Mouse (Mus musculus) MEL (cell line): Measurements from ENCODE around the gene Btbd3. TPM values are rescaled to one million over a fixed set of nuclear protein-coding genes. Genes with fewer than 3 reads are reported as not detected.

ENCODE experiments used
- DNase-seq: peaks from one replicate; pipeline ENCODE4 v3.0.0; 2011; ENCODE audit warnings: low read depth, low spot score
- H3K27ac ChIP-seq: 2 replicates; pipeline ENCODE4 v1.5.1; 2012; ENCODE audit warnings: low read depth, mild to moderate bottlenecking, control low read depth, low read length, moderate library complexity; ENCODE audit not compliant: control insufficient read depth
- H3K27me3 ChIP-seq, 2 experiments: fragments of 150-350 bp in 1 of 2; sonication (generic) in 1 of 2; 2 replicates each; pipeline ENCODE4 v1.6.1; 2012; ENCODE audit warnings: low read length in 2 of 2, mild to moderate bottlenecking in 2 of 2, improper control_type of control experiment in 1 of 2, moderate library complexity in 1 of 2; ENCODE audit not compliant: insufficient read depth in 2 of 2, control insufficient read depth in 1 of 2
- H3K36me3 ChIP-seq, 2 experiments: 2 replicates each; pipeline ENCODE4 v1.6.1; 2012 to 2014; ENCODE audit warnings: low read length in 2 of 2, improper control_type of control experiment in 1 of 2, inconsistent platforms in 1 of 2, mild to moderate bottlenecking in 1 of 2; ENCODE audit not compliant: insufficient read depth in 2 of 2, control insufficient read depth in 1 of 2
- H3K4me1 ChIP-seq, 2 experiments: fragments of 150-350 bp in 1 of 2; sonication (generic) in 1 of 2; 2 replicates each; pipeline ENCODE4 v1.6.1; 2012; ENCODE audit warnings: low read length in 2 of 2, improper control_type of control experiment in 1 of 2, mild to moderate bottlenecking in 1 of 2; ENCODE audit not compliant: insufficient read depth in 2 of 2, control insufficient read depth in 1 of 2
- H3K4me3 ChIP-seq, 2 experiments: fragments of 150-350 bp in 1 of 2; sonication (generic) in 1 of 2; 2 replicates each; pipeline ENCODE4 v1.5.1; 2012; ENCODE audit warnings: low read depth in 2 of 2, low read length in 2 of 2, mild to moderate bottlenecking in 2 of 2, moderate library complexity in 2 of 2, control low read depth in 1 of 2, improper control_type of control experiment in 1 of 2; ENCODE audit not compliant: control insufficient read depth in 1 of 2, insufficient read depth in 1 of 2
- H3K79me2 ChIP-seq: 2 replicates; pipeline ENCODE4 v1.6.1; 2012; ENCODE audit warnings: mild to moderate bottlenecking, low read length, moderate library complexity; ENCODE audit not compliant: control insufficient read depth, poor library complexity, insufficient read depth
- H3K9ac ChIP-seq: 2 replicates; pipeline ENCODE4 v1.6.1; 2012; ENCODE audit warnings: low read depth, mild to moderate bottlenecking, control low read depth, low read length, moderate library complexity; ENCODE audit not compliant: control insufficient read depth, poor library complexity, severe bottlenecking
- H3K9me3 ChIP-seq: fragments of 150-350 bp; sonication (generic); replicated peaks from 2 replicates; pipeline ENCODE4 v1.6.1; 2012; ENCODE audit warnings: mild to moderate bottlenecking, low read length, improper control_type of control experiment, moderate library complexity; ENCODE audit not compliant: insufficient read depth
- BHLHE40 ChIP-seq: IDR thresholded peaks from 2 replicates; pipeline ENCODE4 v1.6.1; 2012; ENCODE audit warnings: low read depth, mild to moderate bottlenecking, inconsistent platforms, low read length, improper control_type of control experiment, borderline replicate concordance
- CHD1 ChIP-seq: IDR thresholded peaks from 2 replicates; pipeline ENCODE4 v1.6.1; 2012; ENCODE audit warnings: low read depth, mild to moderate bottlenecking, inconsistent platforms, low read length, improper control_type of control experiment
- CHD2 ChIP-seq: IDR thresholded peaks from 2 replicates; pipeline ENCODE4 v1.6.1; 2011; ENCODE audit warnings: low read length, improper control_type of control experiment
- CTCF ChIP-seq, 3 experiments: IDR thresholded peaks in 2 of 3; conservative IDR thresholded peaks in 1 of 3; 2 replicates each; pipeline ENCODE4 v1.5.1; 2011 to 2012; ENCODE audit warnings: low read length in 3 of 3, low read depth in 2 of 3, mild to moderate bottlenecking in 2 of 3, improper control_type of control experiment in 1 of 3, inconsistent platforms in 1 of 3, mixed read lengths in 1 of 3, moderate library complexity in 1 of 3; ENCODE audit not compliant: control insufficient read depth in 1 of 3, insufficient read depth in 1 of 3, poor library complexity in 1 of 3, severe bottlenecking in 1 of 3
- ELF1 ChIP-seq: IDR thresholded peaks from 2 replicates; pipeline ENCODE4 v1.6.1; 2014; ENCODE audit warnings: low read depth, mild to moderate bottlenecking, inconsistent platforms, low read length, improper control_type of control experiment, moderate library complexity
- ETS1 ChIP-seq: IDR thresholded peaks from 2 replicates; pipeline ENCODE4 v1.6.1; 2012; ENCODE audit warnings: low read depth, mild to moderate bottlenecking, inconsistent platforms, low read length, improper control_type of control experiment, moderate library complexity
- MAFK ChIP-seq: IDR thresholded peaks from 2 replicates; pipeline ENCODE4 v1.6.1; 2011; ENCODE audit warnings: low read depth, mild to moderate bottlenecking, low read length, improper control_type of control experiment, borderline replicate concordance
- MAX ChIP-seq: IDR thresholded peaks from 2 replicates; pipeline ENCODE4 v1.6.1; 2011; ENCODE audit warnings: low read length, improper control_type of control experiment
- MAZ ChIP-seq: IDR thresholded peaks from 2 replicates; pipeline ENCODE4 v1.6.1; 2012; ENCODE audit warnings: low read depth, mild to moderate bottlenecking, inconsistent platforms, low read length, improper control_type of control experiment
- MEF2A ChIP-seq: IDR thresholded peaks from 2 replicates; pipeline ENCODE4 v1.6.1; 2014; ENCODE audit warnings: low read depth, mild to moderate bottlenecking, inconsistent platforms, low read length, improper control_type of control experiment; ENCODE audit not compliant: poor library complexity, insufficient replicate concordance, severe bottlenecking; ENCODE audit errors: extremely low read depth
- MYC ChIP-seq: IDR thresholded peaks from 2 replicates; pipeline ENCODE4 v1.6.1; 2011; ENCODE audit warnings: low read depth, mild to moderate bottlenecking, low read length, improper control_type of control experiment, moderate library complexity
- NRF1 ChIP-seq: IDR thresholded peaks from 2 replicates; pipeline ENCODE4 v1.6.1; 2014; ENCODE audit warnings: low read depth, mild to moderate bottlenecking, inconsistent platforms, low read length, improper control_type of control experiment, moderate library complexity; ENCODE audit not compliant: poor library complexity, insufficient read depth, severe bottlenecking
- POLR2AphosphoS2 ChIP-seq: IDR thresholded peaks from 2 replicates; pipeline ENCODE4 v1.6.1; 2011; ENCODE audit warnings: low read length, improper control_type of control experiment
- RCOR1 ChIP-seq: IDR thresholded peaks from 2 replicates; pipeline ENCODE4 v1.6.1; 2012; ENCODE audit warnings: low read depth, mild to moderate bottlenecking, inconsistent platforms, low read length, improper control_type of control experiment
- SMC3 ChIP-seq: IDR thresholded peaks from 2 replicates; pipeline ENCODE4 v1.6.1; 2011; ENCODE audit warnings: low read depth, low read length, improper control_type of control experiment
- TBP ChIP-seq: IDR thresholded peaks from 2 replicates; pipeline ENCODE4 v1.8.0; 2011; ENCODE audit warnings: low read depth, low read length, improper control_type of control experiment
- ZKSCAN1 ChIP-seq: IDR thresholded peaks from 2 replicates; pipeline ENCODE4 v1.6.1; 2012; ENCODE audit warnings: low read depth, mild to moderate bottlenecking, inconsistent platforms, low read length, improper control_type of control experiment, moderate library complexity
- ZMIZ1 ChIP-seq: IDR thresholded peaks from 2 replicates; pipeline ENCODE4 v1.6.1; 2012; ENCODE audit warnings: low read depth, mild to moderate bottlenecking, inconsistent platforms, low read length, improper control_type of control experiment, moderate library complexity
- polyA plus RNA-seq, 2 experiments: library from polyadenylated mRNA; stranded (reverse) in 1 of 2; unstranded in 1 of 2; fragments of >175 nt in 1 of 2; fragments of >200 nt in 1 of 2; gene quantifications; 2 replicates each; pipeline versions ENCODE4 v1.2.1 to v1.2.4; 2012; ENCODE audit warnings: low replicate concordance in 2 of 2, low read depth in 1 of 2; ENCODE audit not compliant: insufficient read length in 2 of 2, insufficient read depth in 1 of 2, missing spikeins in 1 of 2
- total RNA-seq: library from RNA; depleted of rRNA; stranded (reverse); fragments of 300-350 nt; gene quantifications from 2 replicates; pipeline ENCODE4 v1.2.3, GENCODE M21; 2012

Btbd3 gene
- total and polyA plus RNA-seq, 3 experiments = not detected

GRCm38 (mm10) chr2:138446943-138447342, 190.6 kb downstream of the Btbd3 start:
- no peaks in the 10 kb centered on the region for H3K27me3 ChIP-seq
- no peaks in the 10 kb centered on the region for H3K79me2 ChIP-seq
- H3K27ac ChIP-seq = no peak overlapping the region
- no peaks in the 10 kb centered on the region for H3K36me3 ChIP-seq
- no peaks in the 10 kb centered on the region for H3K9me3 ChIP-seq
- DNase-seq = no peak
- no peak overlapping the region for H3K9ac ChIP-seq
- H3K4me1 ChIP-seq = no peaks in the 10 kb centered on the region
- no peak overlapping the region for H3K4me3 ChIP-seq
- TF ChIP-seq MAZ (no peak), MYC (no peak), MEF2A (no peak), ZMIZ1 (no peak), CTCF (IDR thresholded peaks at IDR 0.05 in 2 of 3, conservative IDR thresholded peaks at IDR 0.05 in 1 of 3; ENCODE audit: control insufficient read depth in 1 of 3, insufficient read depth in 1 of 3, low read depth in 2 of 3, low read length in 3 of 3, poor library complexity in 1 of 3, severe bottlenecking in 1 of 3) (no peak), MAFK (no peak), MAX (no peak), POLR2AphosphoS2 (no peak), ZKSCAN1 (no peak), BHLHE40 (no peak), ETS1 (no peak), ELF1 (no peak), TBP (no peak)
- TF ChIP-seq, all 39 proteins: peak for 0

- no peak overlapping the region for H3K4me3 ChIP-seq
- H3K9ac ChIP-seq = no peak overlapping the region
- H3K79me2 ChIP-seq = no peaks in the 10 kb centered on the region
- H3K27me3 ChIP-seq = no peaks in the 10 kb centered on the region
- no peaks in the 10 kb centered on the region for H3K4me1 ChIP-seq
- H3K9me3 ChIP-seq = no peaks in the 10 kb centered on the region
- no peak overlapping the region for H3K27ac ChIP-seq
- no peak for TF ChIP-seq CHD1
- TF ChIP-seq, all 39 proteins: peak for 0
- H3K36me3 ChIP-seq = no peaks in the 10 kb centered on the region
- no peak for DNase-seq
These were observed 191.3 kb downstream of the Btbd3 start for GRCm38 (mm10) chr2:138447681-138448080.

- Histone ChIP-seq H3K27me3 (no peaks in the 10 kb centered on the region), H3K4me1 (no peaks in the 10 kb centered on the region), H3K27ac (no peak overlapping the region), H3K4me3 (no peak overlapping the region), H3K9ac (no peak overlapping the region), H3K9me3 (no peaks in the 10 kb centered on the region), H3K36me3 (no peaks in the 10 kb centered on the region), H3K79me2 (no peaks in the 10 kb centered on the region)
- no peak for TF ChIP-seq RCOR1
- no peak for TF ChIP-seq ELF1
- no peak for TF ChIP-seq MEF2A
- no peak for TF ChIP-seq SMC3
- TF ChIP-seq CHD2 = no peak
- TF ChIP-seq NRF1 = no peak
- TF ChIP-seq MAZ = no peak
- DNase-seq = no peak
These were observed 211.7 kb downstream of the Btbd3 start for GRCm38 (mm10) chr2:138468046-138468572.
